Mouse (Mus musculus): ENCODE data around the gene Capn11.
"Not testable (repeated sequence)": the region's sequence is repeated elsewhere in the genome, so short reads cannot be mapped to it uniquely, and the experiment has no call there.

Gene Capn11

GRCm38 (mm10) chr17:45628885-45629855, 30.0 kb downstream of the Capn11 start:
- DNase-seq (ENCODE audit: low spot score): no peak

- DNase-seq (ENCODE audit: low spot score): no peak
Observed at GRCm38 (mm10) chr17:45628160-45628559, 31.0 kb downstream of the Capn11 start.

- DNase-seq (ENCODE audit: low spot score): no peak
Observed at GRCm38 (mm10) chr17:45626577-45627134, 32.5 kb downstream of the Capn11 start.

GRCm38 (mm10) chr17:45623425-45623824, 35.7 kb downstream of the Capn11 start:
- not testable (repeated sequence) for DNase-seq (ENCODE audit: low spot score)

GRCm38 (mm10) chr17:45619386-45620256, 39.5 kb downstream of the Capn11 start:
- no peak for DNase-seq (ENCODE audit: low spot score)

GRCm38 (mm10) chr17:45618941-45619385, 40.2 kb downstream of the Capn11 start:
- DNase-seq (ENCODE audit: low spot score): no peak

- DNase-seq (ENCODE audit: low spot score): no peak
Observed at GRCm38 (mm10) chr17:45617655-45618054, 41.5 kb downstream of the Capn11 start.

GRCm38 (mm10) chr17:45616679-45617078, 42.4 kb downstream of the Capn11 start:
- DNase-seq (ENCODE audit: low spot score): no peak

- DNase-seq (ENCODE audit: low spot score): no peak
Observed at GRCm38 (mm10) chr17:45616046-45616650, 43.0 kb downstream of the Capn11 start.

- no peak for DNase-seq (ENCODE audit: low spot score)
Observed at GRCm38 (mm10) chr17:45612921-45613320, 46.2 kb downstream of the Capn11 start.

- DNase-seq (ENCODE audit: low spot score): no peak
Observed at GRCm38 (mm10) chr17:45612008-45612407, 47.1 kb downstream of the Capn11 start.

- DNase-seq (ENCODE audit: low spot score): no peak
Observed at GRCm38 (mm10) chr17:45610144-45610866, 48.8 kb downstream of the Capn11 start.

GRCm38 (mm10) chr17:45608396-45608795, 50.7 kb downstream of the Capn11 start:
- DNase-seq (ENCODE audit: low spot score): no peak

- DNase-seq (ENCODE audit: low spot score): no peak
Observed at GRCm38 (mm10) chr17:45606992-45607879, 51.9 kb downstream of the Capn11 start.

GRCm38 (mm10) chr17:45602984-45603383, 56.1 kb downstream of the Capn11 start:
- no peak for DNase-seq (ENCODE audit: low spot score)

- DNase-seq (ENCODE audit: low spot score): no peak
Observed at GRCm38 (mm10) chr17:45601877-45602304, 57.2 kb downstream of the Capn11 start, which contains the start of gene Mymx. Gene Mymx, minus strand, starts transcription at chr17:45602102.

GRCm38 (mm10) chr17:45601325-45601724, 57.8 kb downstream of the Capn11 start:
- DNase-seq (ENCODE audit: low spot score): no peak

- DNase-seq (ENCODE audit: low spot score): no peak
Observed at GRCm38 (mm10) chr17:45600267-45600666, 58.9 kb downstream of the Capn11 start.

GRCm38 (mm10) chr17:45599446-45600242, 59.5 kb downstream of the Capn11 start, which contains the start of gene Slc29a1:
Gene Slc29a1, minus strand, starts transcription at chr17:45599606.
- DNase-seq (ENCODE audit: low spot score): no peak

Measured in urinary bladder, postnatal 10 days (tissue).